Mouse (Mus musculus): Measurements from ENCODE around the gene Efhd2. TPM values are rescaled to one million over a fixed set of nuclear protein-coding genes. Genes with fewer than 3 reads are reported as not detected.

Efhd2 gene
- total RNA-seq (2015): 42.2 and 49.9 TPM in 2 replicates
- 53.6 and 58.1 TPM in 2 replicates for total RNA-seq (2017)

DNA sequence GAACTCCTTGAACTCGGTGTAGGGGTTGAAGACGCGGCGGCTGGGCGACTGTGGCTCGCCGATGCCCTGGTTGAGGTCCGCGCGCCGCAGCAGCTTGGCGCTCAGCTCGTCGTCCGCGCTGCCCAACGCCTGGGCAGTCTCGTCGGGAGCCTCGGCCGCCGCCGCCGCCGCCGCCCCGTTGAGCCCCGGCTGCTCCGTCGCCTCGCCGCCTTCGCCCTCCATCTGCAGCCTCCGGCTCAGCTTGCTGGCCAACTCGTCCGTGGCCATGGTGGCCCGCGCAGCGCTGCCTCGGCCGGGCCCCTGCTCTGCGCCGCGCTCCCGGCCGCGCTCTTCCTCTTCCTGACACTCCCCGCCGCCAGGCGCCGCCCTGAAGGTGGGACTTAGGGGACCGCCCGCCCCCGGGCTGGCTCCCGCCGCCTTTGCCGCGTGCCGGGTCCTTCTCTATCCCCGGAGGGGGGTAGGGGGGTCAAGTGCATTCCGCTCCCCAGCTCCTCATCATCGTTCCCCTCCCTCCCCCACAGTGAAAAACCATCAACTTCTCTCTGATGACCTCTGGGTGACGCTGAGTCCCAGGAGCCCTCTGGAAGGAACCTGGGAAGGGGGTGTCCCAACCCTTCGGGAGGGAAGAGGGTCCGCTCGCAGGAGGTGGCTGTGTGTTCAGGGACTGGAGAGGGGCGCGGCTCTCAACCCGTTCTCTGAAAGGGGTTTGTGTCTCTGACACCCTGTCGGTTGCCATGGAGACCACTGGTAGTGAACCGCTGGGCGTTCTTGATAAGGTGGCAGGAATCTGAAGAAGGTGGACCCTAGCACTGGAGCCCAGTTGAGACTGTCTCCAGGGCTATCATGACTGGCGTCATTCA, at the start of gene Efhd2:
Efhd2 (minus strand) TSS at position 320 of the 860 bp plus-strand sequence.
- peak; percentile 74 for ATAC-seq (replicated peaks; ENCODE audit: poor library complexity)

DNA sequence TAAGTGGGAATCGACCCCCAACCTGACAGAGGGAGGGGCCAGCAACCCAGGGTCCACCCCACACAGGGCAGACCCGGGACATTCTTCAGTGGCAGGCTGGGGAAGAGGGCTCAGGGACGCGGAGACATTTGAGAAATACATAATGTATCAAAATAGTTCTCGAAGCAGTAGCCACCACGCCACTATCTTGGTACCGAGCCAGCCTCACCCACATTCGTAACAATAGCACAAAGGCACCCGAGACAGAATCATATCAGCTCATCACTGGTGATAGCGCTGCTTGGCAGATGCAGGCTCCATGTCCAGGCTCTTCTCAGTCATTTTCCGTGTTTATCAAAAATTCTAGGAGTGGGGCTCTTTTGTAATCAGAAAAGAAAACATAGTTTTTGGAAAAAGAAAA, 49.2 kb upstream of the Efhd2 start:
- no peak for ATAC-seq (replicated peaks; ENCODE audit: poor library complexity)

DNA sequence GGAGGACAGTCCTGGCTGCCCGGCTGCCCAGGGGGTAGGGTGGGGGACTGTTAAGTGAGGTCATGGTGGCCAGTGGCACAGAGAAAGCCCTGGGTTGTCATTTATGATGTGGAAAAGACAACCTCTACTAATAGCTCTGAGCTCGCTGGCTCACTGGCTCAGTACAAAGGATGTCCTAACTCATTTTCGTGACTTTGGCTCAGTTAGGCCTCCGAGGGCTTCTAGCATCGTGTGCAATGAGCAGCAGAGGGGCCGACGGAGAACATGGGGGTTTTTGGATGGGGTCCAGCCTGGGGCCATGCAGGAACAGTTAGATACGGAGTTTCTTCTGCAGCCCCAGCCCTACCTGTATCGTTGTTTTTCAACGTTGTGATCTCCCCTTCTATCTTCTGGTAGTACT, 45.7 kb upstream of the Efhd2 start:
- no peak for ATAC-seq (replicated peaks; ENCODE audit: poor library complexity)

DNA sequence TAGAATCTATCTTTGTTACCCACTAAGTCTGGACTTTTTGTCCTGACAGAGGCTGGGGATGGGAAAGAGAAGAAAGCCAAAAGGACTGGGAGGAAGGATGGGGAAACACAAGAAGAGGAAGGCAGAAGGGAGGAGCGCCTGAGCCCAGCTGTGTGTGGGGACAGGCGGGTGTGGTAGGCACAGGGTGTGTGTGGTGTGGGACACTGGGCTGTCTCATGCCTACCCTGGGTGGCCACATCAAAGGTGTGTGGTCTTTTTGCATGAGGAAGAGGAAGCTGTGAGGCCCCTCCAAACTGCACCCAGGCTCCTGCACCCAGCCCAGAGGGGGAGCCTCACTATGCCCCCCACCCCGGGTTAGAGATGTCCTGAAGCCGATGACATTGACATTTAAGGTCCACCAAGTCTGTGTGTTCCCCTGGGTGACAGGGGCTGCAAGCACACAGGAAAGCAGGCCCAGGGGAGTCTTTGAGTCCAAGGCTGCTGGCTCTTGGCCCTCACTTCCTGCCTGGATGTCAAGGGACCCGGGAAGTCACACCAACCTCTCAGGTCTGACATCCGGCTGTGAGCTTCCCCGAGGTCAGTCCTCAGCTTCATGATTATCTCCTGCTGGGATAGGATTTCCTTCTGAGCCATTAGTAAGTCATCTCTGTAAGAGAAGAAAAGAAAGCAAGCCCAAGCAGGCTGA, 43.2 kb upstream of the Efhd2 start:
- peak; percentile 65 for ATAC-seq (replicated peaks; ENCODE audit: poor library complexity)

DNA sequence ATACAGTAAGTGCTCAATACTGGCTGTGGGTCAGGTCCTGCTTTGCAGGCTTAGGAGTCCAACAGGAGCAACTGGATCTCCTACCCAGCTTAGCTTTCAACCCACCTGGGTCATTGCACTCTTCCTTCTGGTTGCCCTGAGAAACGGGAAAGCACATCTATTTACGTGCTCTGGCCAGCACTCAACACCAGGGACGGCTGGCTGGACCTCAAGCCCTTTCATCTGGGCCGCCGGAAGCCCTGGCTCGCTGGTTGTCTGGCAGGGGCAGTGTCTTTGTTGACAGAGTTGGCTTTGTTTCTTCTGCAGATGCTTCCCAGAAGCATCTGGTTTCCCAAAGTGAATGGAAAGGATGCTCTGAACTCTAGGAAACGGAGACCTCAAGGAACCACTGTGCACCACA, 39.3 kb upstream of the Efhd2 start:
- no peak for ATAC-seq (replicated peaks; ENCODE audit: poor library complexity)

DNA sequence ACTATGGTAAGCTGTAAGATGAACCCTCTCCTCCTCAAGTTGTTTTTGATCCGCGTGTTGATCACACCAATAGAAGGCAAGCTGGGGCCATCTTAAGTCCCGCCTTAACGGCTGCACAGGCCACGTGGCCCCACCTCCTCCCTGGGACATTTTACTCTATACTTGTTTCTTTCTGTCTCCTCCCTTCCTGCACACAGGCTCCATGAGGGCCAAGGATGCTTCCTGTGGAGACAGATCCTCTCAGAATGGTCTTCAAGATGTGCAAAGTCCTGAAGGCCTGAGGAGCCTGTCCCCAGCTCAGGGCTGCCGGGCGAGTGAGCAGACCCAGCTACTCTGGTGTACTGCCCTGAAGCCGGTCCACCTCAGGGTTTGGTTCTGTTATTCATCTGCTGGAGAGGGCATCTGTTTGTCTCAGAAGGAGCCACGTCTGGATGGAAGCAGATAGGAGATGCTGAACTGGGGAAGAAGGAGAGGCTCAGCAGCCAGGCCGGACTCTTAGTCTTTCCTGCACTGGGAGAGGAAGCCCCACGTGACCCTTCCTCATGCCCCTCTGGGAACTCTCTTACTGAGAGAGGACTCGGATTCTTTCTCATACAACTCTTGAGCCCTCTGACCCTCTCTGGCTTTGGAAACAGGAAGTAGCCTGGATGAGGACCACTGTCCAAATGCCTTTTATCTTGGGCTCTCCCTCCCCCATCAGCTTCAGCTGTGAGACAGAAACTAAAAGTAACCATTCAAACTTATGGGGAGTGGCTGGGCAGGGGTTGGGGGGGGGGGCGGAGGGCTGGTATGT, 38.7 kb upstream of the Efhd2 start:
- no peak for ATAC-seq (replicated peaks; ENCODE audit: poor library complexity)

DNA sequence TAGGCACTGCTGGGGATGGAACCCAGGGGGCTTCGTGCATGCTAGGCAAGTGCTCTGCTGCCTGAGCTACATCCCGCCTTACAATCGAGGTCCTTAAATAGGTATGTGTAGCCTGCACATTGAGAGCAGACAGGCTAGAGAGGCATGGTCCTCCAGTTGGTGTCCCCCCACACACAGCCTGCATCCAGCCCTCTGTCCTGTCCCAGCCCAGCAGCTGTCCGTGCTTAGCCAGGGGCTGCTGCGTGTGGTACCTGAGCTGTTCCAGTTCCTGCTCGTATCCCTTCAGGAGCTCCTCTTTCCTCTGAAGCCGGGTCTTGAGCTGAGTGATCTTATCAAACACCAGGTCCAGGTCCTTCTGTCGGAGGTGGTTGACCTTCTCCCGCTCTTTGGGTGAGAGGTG, 30.0 kb upstream of the Efhd2 start:
- no peak for ATAC-seq (replicated peaks; ENCODE audit: poor library complexity)

DNA sequence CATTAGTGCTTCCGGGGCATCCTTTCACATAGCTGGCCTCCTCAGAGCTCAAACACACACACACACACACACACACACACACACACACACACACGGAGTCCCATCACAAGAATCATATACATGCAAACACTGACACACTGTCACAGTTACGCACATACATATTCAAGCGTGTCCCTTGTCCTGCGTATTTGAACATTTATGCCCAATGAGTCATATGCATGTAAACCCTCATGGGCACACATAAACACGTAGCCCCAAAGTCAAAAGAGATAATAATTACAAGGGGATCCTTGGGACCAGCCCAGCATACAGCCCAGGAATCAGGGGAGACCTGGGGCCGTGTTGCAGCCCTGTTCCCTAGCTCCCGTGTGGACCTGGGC, 27.7 kb upstream of the Efhd2 start:
- ATAC-seq (replicated peaks; ENCODE audit: poor library complexity): no peak

DNA sequence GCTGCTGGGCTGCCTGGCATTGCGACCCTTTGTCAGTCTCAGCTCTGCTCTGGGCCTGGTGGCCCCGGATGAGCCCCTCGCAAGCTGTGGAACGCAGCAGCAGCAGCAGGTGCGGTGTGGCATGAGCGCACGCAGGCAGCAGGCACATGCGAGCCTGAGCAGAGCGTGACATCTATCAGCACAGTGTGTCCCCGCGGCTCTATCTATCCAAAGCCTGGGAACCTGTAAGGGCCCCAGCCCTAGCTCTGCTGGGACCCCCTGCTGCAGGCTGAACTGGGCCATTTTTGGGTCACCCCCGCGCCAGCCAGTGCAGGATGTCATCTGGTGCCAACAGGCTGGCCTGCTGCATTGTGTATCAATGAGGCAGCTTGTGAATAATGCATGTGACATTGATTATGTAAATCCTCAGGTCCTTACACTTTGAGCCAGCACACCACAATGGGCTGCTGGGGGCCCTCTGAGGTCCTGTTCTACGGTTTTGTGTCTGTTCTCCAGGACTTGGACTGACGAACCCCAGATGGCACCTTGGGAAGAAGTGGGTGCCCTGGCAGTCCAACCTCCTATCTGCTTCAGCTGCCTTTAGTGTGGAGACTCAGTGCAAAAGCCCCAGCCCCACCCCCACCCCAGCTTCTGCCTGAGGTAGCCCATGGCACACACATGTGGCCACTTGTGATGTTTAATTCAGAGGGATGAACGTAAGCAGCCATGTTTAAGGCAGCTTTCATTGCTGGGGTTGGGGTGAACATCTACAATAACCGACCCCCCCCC, 27.2 kb upstream of the Efhd2 start:
- no peak for ATAC-seq (replicated peaks; ENCODE audit: poor library complexity)

DNA sequence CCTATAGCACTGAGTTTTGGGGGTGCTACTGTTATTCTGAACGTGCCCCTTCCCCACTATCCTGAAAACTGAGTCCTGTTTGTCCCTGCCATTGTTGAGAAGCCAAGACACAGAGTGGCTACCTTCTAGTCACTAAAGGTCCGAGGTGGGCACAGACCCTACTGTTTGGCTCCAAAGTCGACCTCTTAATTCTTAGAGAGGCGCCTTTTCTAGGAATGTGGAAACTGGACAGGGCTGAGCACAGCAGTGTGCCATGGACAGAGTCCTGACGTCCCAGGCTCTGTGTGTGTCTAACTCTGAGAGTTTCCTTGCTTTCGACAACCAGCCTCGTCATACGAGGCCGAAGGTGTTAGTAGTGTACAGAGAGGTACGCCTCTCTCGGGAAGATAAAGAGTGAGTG, 25.7 kb upstream of the Efhd2 start:
- ATAC-seq (replicated peaks; ENCODE audit: poor library complexity): no peak

DNA sequence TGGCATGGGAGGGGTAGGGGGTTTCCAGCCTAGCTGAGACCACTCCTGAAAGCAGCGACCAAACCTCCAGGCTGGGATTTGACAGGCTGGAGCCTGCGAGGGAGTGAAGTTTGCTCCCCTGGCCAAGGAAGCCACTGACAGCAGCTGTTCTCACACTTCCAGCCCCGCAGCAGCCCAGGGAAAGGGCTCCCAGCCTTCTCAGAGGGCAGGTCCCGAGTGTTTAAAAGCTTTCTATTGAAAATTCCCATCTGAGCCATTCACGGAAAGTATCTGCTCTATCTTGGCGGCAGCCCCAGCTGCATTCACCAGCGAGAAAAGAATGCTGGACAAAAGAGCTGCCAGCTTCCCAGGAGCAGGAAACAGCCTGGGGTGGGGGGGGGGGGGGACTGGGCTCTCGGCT, 25.2 kb upstream of the Efhd2 start:
- no peak for ATAC-seq (replicated peaks; ENCODE audit: poor library complexity)

DNA sequence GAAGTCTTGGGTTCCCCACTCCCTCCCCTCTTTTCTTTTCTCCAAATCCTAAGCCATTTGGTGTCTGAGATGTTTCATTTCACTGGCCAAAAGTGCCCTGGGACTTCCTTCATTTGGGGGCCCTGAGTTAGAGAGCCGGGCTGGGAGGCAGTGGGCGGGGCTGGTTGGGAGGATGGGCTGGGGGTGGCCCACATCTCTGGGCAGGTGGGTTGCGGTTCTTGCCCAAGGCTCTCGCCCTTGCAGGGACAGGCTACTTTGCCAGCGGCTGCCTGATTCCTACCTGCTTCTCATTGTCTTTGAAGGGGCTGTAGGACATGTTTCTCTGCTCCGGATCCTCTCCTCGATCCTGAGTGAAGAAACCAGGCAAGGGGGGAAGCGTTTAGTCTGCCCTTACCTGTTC, 24.2 kb upstream of the Efhd2 start:
- ATAC-seq (replicated peaks; ENCODE audit: poor library complexity): no peak

DNA sequence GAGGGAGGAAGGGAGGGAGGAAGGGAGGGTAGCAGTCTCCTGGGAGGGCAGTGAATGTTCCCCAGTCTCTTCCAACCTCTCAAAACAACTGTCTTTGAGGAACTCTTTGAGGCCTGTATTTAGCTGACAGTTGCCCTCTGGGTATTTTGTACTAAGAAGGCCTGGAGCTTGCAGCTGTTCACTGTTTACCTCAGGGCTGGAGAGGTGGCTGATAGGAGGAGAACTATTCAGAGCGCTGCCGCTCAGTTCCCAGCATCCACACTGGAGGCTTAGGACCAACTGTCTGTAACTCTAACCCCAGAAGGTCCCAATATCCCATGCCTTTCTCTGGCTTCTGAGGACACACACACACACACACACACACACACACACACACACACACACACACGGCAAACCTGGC, 23.1 kb upstream of the Efhd2 start:
- ATAC-seq (replicated peaks; ENCODE audit: poor library complexity): no peak

DNA sequence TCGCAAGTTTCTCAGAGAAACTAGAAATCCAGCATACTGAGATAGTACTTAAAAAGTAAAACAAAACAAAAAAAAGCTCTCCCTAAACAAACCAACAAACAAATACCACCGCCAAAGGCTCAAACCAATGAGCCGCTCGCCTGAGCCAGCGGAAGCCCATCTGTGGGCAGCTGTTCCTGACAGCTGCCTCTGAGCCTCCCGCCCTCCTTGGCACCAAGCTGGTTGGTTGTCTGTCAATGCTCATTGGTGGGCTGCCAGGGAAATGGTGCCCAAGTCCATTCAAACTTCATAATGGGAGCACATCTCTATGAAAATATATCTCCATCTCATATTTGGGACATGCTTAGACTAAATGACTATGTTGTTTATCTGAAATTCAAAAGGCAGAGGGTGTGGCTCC, 22.5 kb upstream of the Efhd2 start:
- no peak for ATAC-seq (replicated peaks; ENCODE audit: poor library complexity)

DNA sequence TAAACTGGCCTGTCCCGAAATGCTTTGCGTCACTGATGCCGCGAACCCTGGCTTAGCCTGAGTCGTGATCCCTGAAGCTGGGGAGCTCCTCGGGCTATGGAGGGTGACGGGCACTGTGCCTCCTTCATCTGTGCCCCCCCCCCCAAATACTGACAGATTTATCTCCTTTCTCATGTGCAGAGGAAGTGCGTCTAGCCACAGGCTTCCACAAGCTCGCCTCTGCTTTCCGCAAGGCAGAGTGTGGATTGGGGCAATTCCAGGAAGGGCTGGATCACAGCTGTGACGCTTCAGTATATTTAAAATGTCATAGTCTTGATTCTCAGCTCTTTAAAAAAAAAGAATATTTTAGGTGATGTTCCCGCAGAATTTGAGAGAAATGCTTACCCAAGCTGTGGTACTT, 21.1 kb upstream of the Efhd2 start:
- peak; percentile 69 for ATAC-seq (replicated peaks; ENCODE audit: poor library complexity)

DNA sequence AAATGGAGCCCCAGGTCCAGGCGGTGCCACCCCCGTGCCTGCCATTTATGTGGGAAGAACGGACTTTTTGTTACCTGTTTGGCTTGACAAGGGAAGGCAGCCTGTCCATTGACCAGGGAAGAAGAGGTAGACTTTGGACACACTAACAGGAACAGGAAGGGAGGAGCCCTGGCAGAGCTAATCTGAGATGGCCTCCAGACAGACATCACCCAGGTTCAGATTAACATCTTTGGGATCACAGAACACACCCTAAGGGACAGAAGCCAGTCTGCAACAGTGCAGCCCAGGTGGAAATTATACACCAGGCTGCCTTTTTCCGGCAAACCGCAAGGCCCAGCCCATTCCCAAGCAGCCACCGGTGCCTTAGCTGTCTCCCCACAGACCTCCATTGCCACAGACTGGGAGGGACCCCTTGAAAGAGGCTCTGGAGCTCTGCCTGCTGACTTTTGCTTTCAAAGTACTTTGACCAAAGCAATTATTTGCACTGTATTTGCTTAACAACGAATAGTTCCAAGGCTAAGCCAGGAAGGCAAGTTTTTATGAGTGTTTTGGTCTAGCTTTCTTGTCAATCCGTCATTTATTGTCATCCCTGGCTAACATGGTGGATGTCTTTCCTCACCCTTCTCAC, 18.6 kb upstream of the Efhd2 start:
- no peak for ATAC-seq (replicated peaks; ENCODE audit: poor library complexity)

DNA sequence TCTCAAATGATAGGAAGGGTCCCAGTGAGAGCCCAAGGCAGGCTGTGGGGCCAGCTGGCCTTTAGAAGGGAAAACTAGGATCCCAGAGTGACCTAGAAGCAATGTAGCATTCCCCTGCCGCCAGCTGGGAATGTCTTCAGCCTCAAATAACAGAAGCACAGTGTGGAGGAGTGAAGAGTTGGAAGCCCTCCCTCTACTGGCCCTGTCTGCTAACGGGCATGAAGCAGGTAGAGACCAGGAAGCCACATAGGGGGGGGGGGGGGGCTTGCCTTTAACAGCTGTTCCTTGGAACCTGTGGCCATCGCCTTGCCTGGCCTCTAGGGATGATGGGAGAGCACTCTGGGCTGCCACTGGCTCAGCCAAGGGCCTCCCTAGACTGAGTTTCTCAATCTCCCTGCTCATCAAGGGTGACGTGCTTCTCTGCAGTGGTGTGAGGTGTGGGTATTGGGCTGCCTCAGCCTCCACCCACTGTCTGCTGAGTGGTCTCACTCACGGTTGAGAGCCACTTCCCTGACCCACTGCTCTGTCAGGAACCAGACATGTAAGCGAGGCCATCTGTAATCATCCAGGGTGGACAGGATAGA, 11.8 kb upstream of the Efhd2 start:
- ATAC-seq (replicated peaks; ENCODE audit: poor library complexity): 0 out of 2 replicates have a peak, but pooled peaks have one; percentile 17

DNA sequence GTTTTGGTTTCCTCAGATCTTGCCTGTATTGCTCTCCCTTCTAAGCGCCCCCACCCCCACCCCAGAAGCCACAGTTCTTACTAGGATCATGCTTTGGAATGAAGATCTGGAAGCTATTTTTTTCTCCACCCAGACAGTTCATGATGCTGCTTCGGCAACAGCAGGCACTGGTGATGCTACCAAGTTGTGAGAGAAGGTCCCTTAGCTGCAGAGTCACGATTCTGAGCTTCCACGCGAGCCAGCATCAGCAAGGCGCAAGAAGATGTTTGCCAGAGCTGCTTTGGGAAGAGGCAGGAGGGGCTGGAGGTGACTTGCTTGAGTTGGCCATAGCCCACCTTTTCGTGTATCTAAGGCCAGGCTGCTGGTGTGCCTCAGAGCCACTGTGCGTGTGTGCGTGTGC, 10.7 kb upstream of the Efhd2 start:
- ATAC-seq (replicated peaks; ENCODE audit: poor library complexity): no peak

DNA sequence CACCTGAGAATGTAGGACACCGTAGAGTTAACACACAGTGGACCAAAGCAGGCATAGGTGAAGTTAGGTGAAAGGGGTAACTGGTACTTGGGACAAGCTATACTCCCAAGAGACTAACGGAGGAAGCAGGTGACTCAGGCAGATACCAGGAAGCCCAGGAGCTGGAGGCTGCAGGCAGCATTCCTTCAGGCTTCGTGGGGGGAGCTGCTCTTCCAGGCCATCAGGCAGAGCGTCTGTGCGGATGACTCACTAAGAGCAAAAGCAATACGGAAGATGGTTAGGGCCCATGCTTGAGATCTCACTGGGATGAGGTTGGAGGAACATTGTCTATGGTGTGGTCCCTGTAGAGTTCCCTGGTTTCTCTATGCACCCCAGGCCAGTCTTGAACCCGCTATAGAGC, 8.1 kb upstream of the Efhd2 start:
- ATAC-seq (replicated peaks; ENCODE audit: poor library complexity): no peak

DNA sequence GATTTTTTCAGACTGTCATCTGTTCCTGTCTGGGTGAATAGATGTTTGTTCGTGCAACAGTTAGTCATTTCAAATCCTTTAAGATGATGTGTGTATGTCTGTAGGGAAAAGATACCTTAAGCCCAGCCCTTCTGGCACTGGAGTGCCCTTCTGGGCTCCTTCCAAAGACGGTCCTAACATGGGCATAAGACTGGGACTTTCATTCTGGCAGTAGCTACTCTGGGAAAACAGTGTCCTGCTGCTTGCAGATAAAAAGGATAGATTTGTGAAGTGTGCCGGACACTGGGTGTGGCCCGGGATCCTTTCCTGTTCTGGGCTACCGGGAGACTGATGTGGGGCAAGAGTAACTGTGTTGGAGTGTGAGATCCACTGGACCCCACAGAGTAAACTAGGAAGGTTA, 7.2 kb upstream of the Efhd2 start:
- ATAC-seq (replicated peaks; ENCODE audit: poor library complexity): no peak
